Mouse (Mus musculus) olfactory bulb, adult 2 months (tissue): ENCODE measurements at regions not wholly inside any gene's neighbourhood (a gene's known extent, or its start where the extent isn't known, plus 50 kb on each side); places are given as distances from the start of the nearest gene placed in this dataset.
"Not testable (repeated sequence)": the region's sequence is repeated elsewhere in the genome, so short reads cannot be mapped to it uniquely, and the experiment has no call there.

ENCODE experiments used
- H3K27ac ChIP-seq: fragments of 200-500 bp; 2 replicates; pipeline ENCODE4 v1.5.1; 2012; ENCODE audit warnings: low read depth, low read length; ENCODE audit not compliant: insufficient read depth
- H3K4me1 ChIP-seq: fragments of 200-500 bp; 2 replicates; pipeline ENCODE4 v1.6.1; 2012; ENCODE audit warnings: low read length; ENCODE audit not compliant: control insufficient read depth, insufficient read depth
- H3K4me3 ChIP-seq: fragments of 200-500 bp; 2 replicates; pipeline ENCODE4 v1.5.1; 2012; ENCODE audit warnings: mild to moderate bottlenecking, low read depth, low read length, moderate library complexity; ENCODE audit not compliant: insufficient read depth
- CTCF ChIP-seq: fragments of 200-500 bp; IDR thresholded peaks from 2 replicates; pipeline ENCODE4 v1.5.1; 2012; ENCODE audit warnings: low read depth, mild to moderate bottlenecking, low read length, moderate library complexity; ENCODE audit not compliant: insufficient read depth
- POLR2A ChIP-seq: fragments of 200-500 bp; IDR thresholded peaks from 2 replicates; pipeline ENCODE4 v1.6.1; 2012; ENCODE audit warnings: mild to moderate bottlenecking, low read depth, low read length, moderate library complexity; ENCODE audit not compliant: insufficient read depth
- WGBS: fragments of 180-500 bp; shearing (Covaris S2); methylation state at CpG from one replicate; pipeline ENCODE4 v1.1.7; 2018; 5-methylcytosine and 5-hydroxymethylcytosine counted together

GRCm38 (mm10) chr12:29068180-29068579 is 316.6 kb downstream of the Eipr1 start:
- TF ChIP-seq CTCF: no peak
- Histone ChIP-seq H3K4me3 (no peak overlapping the region), H3K27ac (no peak overlapping the region), H3K4me1 (no peaks in the 10 kb centered on the region)
- 51% methylated on average over 5 of the region's 5 CpGs for WGBS

DNA sequence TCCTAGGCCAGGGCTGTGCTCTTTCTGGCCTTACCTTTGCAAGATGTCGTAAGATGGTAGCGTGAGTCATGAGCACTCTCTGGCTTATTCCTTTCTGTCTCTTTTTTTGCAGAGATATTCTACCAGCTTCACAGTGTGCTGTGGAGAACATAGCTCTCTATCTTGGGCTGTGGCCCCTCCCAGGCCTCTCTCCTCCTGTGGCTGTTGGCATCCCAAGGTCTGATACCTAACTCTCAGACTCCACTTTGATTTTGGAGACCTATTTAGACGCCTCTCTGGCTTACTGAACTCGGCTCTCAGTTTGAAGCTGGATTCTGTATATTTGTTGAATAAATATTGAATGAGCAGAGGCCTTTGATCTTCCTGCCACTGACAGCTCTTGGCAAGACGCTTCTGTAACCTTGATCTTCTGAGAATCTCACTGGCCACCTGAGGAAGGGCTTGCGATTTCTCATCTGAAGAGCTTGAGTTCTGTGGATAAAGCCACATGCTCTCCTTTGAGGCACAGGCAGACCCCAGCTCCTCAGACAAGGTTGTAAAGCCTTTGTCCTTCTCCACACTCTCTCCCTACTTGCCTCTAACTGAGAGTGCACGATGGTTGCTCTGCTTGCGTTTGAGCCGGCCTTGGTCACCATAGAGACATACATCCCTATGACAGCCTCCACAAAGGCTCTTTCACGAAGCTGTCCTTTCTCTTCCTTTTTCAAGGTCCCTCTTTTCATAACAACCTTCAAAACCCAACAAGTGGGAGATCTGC is 323.7 kb downstream of the Eipr1 start:
- H3K27ac ChIP-seq: no peak overlapping the region
- no peak overlapping the region for H3K4me3 ChIP-seq
- 75% methylated on average over 10 of the region's 10 CpGs for WGBS
- H3K4me1 ChIP-seq: peaks cover 3% of the 10 kb centered on the region; the same call in 1 of the 2 replicates
- TF ChIP-seq POLR2A (no peak), CTCF (no peak)

DNA sequence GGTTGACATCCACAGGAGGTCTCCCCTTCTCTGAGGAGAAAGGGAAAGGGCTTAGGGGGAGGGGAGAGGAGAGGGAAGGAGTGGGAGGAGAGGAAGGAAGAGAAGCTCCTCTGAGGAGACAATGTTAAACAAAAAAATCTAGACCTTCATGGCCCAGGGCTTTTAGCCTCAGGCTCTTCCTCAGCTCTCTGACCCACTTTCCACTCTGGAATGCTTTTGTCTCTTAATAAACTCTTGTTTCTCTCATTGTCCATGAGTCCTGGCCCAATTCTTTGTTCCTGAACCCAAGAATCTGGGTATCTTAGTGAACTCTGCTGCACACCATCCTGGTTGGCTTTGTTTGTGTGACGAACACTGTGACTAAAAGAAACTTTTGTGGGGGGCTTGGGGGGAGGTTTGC is 325.0 kb downstream of the Eipr1 start:
- Histone ChIP-seq H3K4me3 (no peak overlapping the region), H3K4me1 (peaks cover 3% of the 10 kb centered on the region; the same call in 1 of the 2 replicates), H3K27ac (no peak overlapping the region)
- TF ChIP-seq CTCF: no peak
- no peak for TF ChIP-seq POLR2A
- 82% methylated on average over 1 of the region's 1 CpGs for WGBS

GRCm38 (mm10) chr12:29079011-29079410 is 327.4 kb downstream of the Eipr1 start:
- Histone ChIP-seq H3K27ac (no peak overlapping the region), H3K4me3 (no peak overlapping the region), H3K4me1 (peaks cover 12% of the 10 kb centered on the region)
- WGBS: 75% methylated on average over 1 of the region's 1 CpGs
- no peak for TF ChIP-seq POLR2A
- TF ChIP-seq CTCF: no peak

- Histone ChIP-seq H3K27ac (peak overlapping the region; percentile 60), H3K4me3 (no peak overlapping the region), H3K4me1 (peaks cover 13% of the 10 kb centered on the region)
- 21% methylated on average over 13 of the region's 13 CpGs for WGBS
- TF ChIP-seq POLR2A (no peak), CTCF (no peak)
Observed at GRCm38 (mm10) chr12:29083426-29084221, 332.0 kb downstream of the Eipr1 start.

GRCm38 (mm10) chr12:29087245-29087644 is 335.6 kb downstream of the Eipr1 start:
- not testable (repeated sequence) for H3K27ac ChIP-seq
- H3K4me1 ChIP-seq: peaks cover 18% of the 10 kb centered on the region
- 83% methylated on average over 2 of the region's 2 CpGs for WGBS

DNA sequence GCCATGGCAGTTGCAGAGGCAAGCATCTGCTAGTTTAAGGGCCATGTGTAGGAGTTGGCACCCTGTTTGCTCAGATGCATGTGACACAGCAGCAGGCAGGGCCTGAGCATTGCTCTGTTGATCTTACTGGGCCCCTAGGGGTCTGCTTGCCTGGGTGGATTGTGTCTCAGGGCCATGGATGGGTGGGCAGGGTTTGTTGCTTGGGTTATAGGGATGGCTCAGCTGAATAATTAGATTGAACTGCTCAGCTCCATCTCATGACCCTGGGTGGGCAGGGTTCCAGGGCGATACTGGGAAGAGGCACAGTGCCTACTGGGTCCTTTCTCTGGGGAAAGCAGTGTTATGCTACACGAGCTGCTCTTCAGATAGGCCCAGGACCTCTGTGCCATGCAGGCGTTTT is 338.0 kb downstream of the Eipr1 start:
- 72% methylated on average over 3 of the region's 3 CpGs for WGBS
- Histone ChIP-seq H3K4me3 (no peak overlapping the region), H3K27ac (no peak overlapping the region), H3K4me1 (peaks cover 6% of the 10 kb centered on the region; the same call in 1 of the 2 replicates)
- TF ChIP-seq CTCF (no peak), POLR2A (no peak)

More at GRCm38 (mm10) chr12:29087245-29087644, 335.6 kb downstream of the Eipr1 start:
- H3K4me3 ChIP-seq: not testable (repeated sequence)

DNA sequence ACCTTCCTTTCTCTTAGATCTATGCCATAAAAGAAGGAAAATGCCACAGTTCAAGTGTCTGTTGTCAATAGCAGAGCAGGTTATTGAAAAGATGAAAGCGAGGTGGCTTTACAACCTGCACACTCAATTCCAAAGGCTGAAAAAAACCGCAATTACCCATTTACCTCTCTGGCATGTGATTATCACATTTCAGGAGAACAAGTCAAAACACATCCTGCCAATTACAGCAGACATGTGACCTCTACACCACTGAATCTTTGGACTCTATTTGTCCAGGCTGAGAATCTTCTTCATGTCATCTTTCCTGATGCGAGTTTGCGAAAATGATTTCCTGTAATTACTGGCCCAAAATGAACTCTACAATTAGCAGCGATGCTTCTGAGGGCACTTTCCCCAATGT is 338.8 kb downstream of the Eipr1 start:
- H3K4me3 ChIP-seq: no peak overlapping the region
- TF ChIP-seq POLR2A (no peak), CTCF (no peak)
- peaks cover 11% of the 10 kb centered on the region for H3K4me1 ChIP-seq
- H3K27ac ChIP-seq: no peak overlapping the region
- WGBS: 89% methylated on average over 5 of the region's 5 CpGs

GRCm38 (mm10) chr12:29095406-29096032 is 343.9 kb downstream of the Eipr1 start:
- TF ChIP-seq CTCF (no peak), POLR2A (no peak)
- 63% methylated on average over 1 of the region's 1 CpGs for WGBS
- no peak overlapping the region for H3K4me3 ChIP-seq
- peak overlapping the region; percentile 62 for H3K27ac ChIP-seq
- H3K4me1 ChIP-seq: peaks cover 16% of the 10 kb centered on the region
